Mouse (Mus musculus): ENCODE results near the gene Sgca. TPM values are rescaled to one million over a fixed set of nuclear protein-coding genes. Genes with fewer than 3 reads are reported as not detected.

The Sgca gene
- polyA plus RNA-seq, 1 experiment from 2014 or later, result not detected

DNA sequence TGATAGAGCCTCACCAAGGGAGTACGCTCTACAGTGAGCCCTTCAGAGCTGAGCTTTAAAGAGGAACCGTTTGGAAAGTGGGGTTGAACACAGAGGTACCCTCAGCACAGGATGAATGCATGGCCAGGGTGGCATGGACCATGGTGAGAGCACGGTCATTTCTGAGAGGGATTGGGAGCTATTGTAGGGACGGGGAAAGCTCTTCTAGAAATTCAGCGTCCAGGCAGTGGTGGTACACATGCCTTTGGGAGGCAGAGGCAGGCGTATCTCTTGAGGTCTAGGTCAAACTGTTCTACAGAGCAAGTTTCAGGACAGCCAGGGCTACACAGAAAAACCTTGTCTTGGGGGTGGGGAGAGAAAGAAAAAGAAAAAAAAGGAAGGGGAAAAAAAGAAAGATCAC is 20.9 kb upstream of the Sgca start:
- H3K9me3 ChIP-seq (ENCODE audit: control insufficient read depth, low read length), result no peaks in the 10 kb centered on the region
- DNase-seq (ENCODE audit: low spot score, missing footprints) (peak; percentile 74), ATAC-seq (ENCODE audit: low FRiP score) (no peak)
- peaks cover 48% of the 10 kb centered on the region for H3K4me1 ChIP-seq (ENCODE audit: control insufficient read depth, insufficient read depth, low read length)
- no peaks in the 10 kb centered on the region for H3K27me3 ChIP-seq (ENCODE audit: control insufficient read depth, insufficient read depth, low read length)
- 92% methylated on average over 6 of the region's 6 CpGs for WGBS
- no peak overlapping the region for H3K27ac ChIP-seq (ENCODE audit: low read depth, low read length)
- H3K9ac ChIP-seq (ENCODE audit: low read length), result no peak overlapping the region
- H3K4me3 ChIP-seq (ENCODE audit: low read depth, low read length), result no peak overlapping the region
- no peak overlapping the region for H3K4me2 ChIP-seq
- H3K36me3 ChIP-seq (ENCODE audit: control insufficient read depth, insufficient read depth, low read length), result peaks cover 23% of the 10 kb centered on the region

DNA sequence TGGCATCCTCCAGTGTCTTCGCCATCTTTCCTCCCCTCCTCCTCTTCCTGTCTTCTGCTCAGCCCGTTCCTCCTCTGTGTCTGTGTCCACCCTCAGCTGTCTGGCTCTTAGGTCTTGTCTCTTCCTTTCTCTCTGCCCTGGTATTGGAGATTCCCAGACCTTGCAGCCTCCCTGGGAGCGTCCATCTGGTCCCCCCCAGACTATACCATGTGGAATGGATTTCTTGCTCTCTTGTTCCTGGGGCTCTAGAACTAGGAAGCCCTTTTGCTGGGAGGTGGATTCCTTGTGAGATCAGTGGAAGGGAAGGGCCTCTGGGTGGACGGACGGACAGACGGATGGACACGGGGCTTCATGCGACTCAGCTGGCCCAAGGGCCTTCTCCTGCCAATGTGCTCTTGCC is 20.0 kb upstream of the Sgca start:
- no peaks in the 10 kb centered on the region for H3K9me3 ChIP-seq (ENCODE audit: control insufficient read depth, low read length)
- no peaks in the 10 kb centered on the region for H3K27me3 ChIP-seq (ENCODE audit: control insufficient read depth, insufficient read depth, low read length)
- DNase-seq (ENCODE audit: low spot score, missing footprints) (no peak), ATAC-seq (ENCODE audit: low FRiP score) (no peak)
- H3K27ac ChIP-seq (ENCODE audit: low read depth, low read length), result no peak overlapping the region
- H3K36me3 ChIP-seq (ENCODE audit: control insufficient read depth, insufficient read depth, low read length), result peaks cover 21% of the 10 kb centered on the region
- H3K4me2 ChIP-seq, result 0 out of 2 replicates have a peak overlapping the region, but pooled peaks have one; percentile 98
- H3K9ac ChIP-seq (ENCODE audit: low read length), result no peak overlapping the region
- 89% methylated on average over 8 of the region's 8 CpGs for WGBS
- no peak overlapping the region for H3K4me3 ChIP-seq (ENCODE audit: low read depth, low read length)
- peaks cover 48% of the 10 kb centered on the region for H3K4me1 ChIP-seq (ENCODE audit: control insufficient read depth, insufficient read depth, low read length)

DNA sequence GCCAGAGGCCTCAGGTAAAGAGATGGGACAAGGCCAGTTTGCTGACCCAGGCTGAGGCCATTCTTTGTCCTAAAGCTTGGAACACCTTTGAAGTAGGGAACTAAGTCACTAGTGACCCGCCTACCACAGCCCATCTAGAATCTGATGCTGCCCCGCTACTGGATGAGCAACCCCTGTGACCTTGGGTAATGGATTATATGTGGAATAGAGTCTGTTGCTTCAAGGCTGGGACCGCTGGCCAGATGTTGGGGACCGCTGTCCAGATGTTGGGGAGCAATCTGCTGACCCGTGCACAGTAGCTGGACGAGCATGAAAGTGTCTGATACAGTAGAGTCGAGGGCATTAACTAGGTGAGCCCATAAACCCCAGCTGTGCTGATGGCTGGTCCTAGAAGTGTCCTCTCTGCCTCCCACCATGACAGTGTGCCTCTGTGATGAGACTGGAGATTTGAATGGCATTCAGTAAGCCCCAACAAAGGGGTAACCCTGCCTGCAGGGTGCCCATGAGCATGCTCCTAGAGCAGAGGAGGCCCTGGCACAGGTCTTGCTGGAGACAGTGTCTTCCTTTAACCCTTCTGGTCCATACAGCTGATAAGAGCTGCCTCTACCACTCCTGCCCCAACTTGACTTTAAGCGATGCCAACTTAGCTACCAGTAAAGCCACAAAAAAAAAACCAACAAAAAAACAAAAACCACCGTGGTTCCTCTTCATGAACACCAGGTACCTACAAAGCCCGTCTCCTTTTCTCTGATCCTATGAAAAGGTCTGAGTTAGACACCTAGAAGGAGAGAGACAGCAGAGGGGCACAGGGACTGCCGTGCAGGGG is 19.0 kb upstream of the Sgca start:
- H3K27me3 ChIP-seq (ENCODE audit: control insufficient read depth, insufficient read depth, low read length), result no peaks in the 10 kb centered on the region
- ATAC-seq (ENCODE audit: low FRiP score) (no peak), DNase-seq (ENCODE audit: low spot score, missing footprints) (peak; percentile 81)
- H3K27ac ChIP-seq (ENCODE audit: low read depth, low read length), result no peak overlapping the region
- H3K9ac ChIP-seq (ENCODE audit: low read length), result peak overlapping the region; percentile 97; the same call in 1 of the 2 replicates
- H3K4me3 ChIP-seq (ENCODE audit: low read depth, low read length), result no peak overlapping the region
- peaks cover 18% of the 10 kb centered on the region for H3K36me3 ChIP-seq (ENCODE audit: control insufficient read depth, insufficient read depth, low read length)
- no peaks in the 10 kb centered on the region for H3K9me3 ChIP-seq (ENCODE audit: control insufficient read depth, low read length)
- H3K4me2 ChIP-seq, result peak overlapping the region; percentile 98
- peaks cover 44% of the 10 kb centered on the region for H3K4me1 ChIP-seq (ENCODE audit: control insufficient read depth, insufficient read depth, low read length)
- WGBS, result 86% methylated on average over 11 of the region's 11 CpGs

DNA sequence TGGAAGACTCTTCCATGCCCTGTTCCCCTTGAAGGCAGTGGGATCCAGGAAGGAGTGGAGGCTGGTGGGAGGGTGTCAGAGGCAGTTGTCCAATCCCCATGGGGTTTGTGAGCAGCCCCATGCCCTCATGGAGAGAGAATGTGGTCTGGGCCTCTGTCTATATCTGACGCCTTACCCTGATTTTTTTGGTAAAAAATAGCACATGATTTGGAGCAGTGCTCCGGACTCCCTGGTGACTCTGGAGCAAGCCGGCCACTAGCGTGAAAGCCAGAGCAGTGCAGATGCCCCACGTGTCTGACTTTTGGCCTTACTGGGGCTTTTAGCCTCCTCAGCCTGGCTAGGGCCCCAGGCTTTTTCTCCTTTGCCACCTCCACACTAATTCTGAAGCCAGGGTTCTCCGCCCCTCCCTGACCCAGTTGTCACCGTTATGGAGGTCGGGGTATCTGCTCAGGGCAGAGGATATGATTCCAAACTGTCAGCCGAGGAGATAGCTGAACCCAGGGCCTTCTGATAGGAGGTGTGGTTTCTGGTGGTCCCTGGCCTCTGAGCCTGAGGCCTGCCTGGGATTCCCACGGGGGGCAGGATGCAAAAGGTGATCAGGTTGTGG is 18.2 kb upstream of the Sgca start:
- Histone ChIP-seq H3K4me2 (peak overlapping the region; percentile 98), H3K27me3 (ENCODE audit: control insufficient read depth, insufficient read depth, low read length) (no peaks in the 10 kb centered on the region), H3K4me3 (ENCODE audit: low read depth, low read length) (peak overlapping the region; percentile 89), H3K9ac (ENCODE audit: low read length) (peak overlapping the region; percentile 97), H3K4me1 (ENCODE audit: control insufficient read depth, insufficient read depth, low read length) (peaks cover 49% of the 10 kb centered on the region), H3K9me3 (ENCODE audit: control insufficient read depth, low read length) (no peaks in the 10 kb centered on the region), H3K36me3 (ENCODE audit: control insufficient read depth, insufficient read depth, low read length) (peaks cover 16% of the 10 kb centered on the region; the same call in 1 of the 2 replicates), H3K27ac (ENCODE audit: low read depth, low read length) (no peak overlapping the region)
- ATAC-seq (ENCODE audit: low FRiP score) (no peak), DNase-seq (ENCODE audit: low spot score, missing footprints) (peak; percentile 73)
- 63% methylated on average over 10 of the region's 10 CpGs for WGBS

DNA sequence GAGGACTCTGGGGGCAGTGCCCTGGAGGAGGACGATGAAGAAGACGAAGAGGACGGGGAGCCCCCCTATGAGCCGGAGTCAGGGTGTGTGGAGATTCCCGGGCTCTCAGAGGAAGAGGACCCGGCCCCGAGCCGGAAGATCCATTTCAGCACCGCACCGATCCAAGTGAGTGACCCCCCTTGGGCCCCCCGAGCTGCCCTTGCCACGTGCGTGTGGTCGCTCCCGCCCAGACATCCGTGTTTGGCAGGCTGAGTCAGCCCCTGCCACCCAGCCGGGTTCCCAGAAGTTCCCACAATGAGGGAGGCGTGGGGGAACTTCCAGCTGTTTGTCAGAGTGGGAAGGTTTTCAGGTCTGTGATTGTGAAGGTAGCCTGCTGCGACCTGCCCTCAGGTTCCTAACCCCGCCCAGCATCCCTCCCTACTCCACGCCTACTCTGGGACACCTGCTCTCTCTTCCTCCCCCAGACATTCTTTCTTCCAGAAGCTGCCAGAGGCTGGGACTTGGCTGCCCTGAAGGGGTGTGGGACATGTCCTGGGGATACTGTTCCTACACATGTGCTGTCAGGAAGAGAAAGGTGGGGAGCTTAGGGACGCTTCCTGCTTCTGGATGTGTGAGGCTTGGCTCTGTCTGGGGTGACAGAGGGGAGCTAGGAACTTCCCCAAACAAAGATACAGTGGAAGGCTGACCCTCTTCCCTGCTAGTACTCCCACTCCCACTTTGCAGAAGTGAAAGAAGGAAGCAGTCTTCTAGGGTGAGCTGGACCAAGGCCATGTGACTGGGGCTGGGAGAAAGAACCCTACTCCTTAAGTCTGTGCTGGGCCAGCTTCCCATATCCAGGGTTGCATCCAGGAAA is 16.9 kb upstream of the Sgca start:
- no peaks in the 10 kb centered on the region for H3K9me3 ChIP-seq (ENCODE audit: control insufficient read depth, low read length)
- H3K27me3 ChIP-seq (ENCODE audit: control insufficient read depth, insufficient read depth, low read length), result no peaks in the 10 kb centered on the region; the same call in 1 of the 2 replicates
- peak overlapping the region; percentile 97 for H3K9ac ChIP-seq (ENCODE audit: low read length)
- WGBS, result 2% methylated on average over 22 of the region's 22 CpGs
- H3K27ac ChIP-seq (ENCODE audit: low read depth, low read length), result no peak overlapping the region
- peak overlapping the region; percentile 98 for H3K4me2 ChIP-seq
- peaks cover 55% of the 10 kb centered on the region for H3K4me1 ChIP-seq (ENCODE audit: control insufficient read depth, insufficient read depth, low read length)
- peaks cover 13% of the 10 kb centered on the region; the same call in 1 of the 2 replicates for H3K36me3 ChIP-seq (ENCODE audit: control insufficient read depth, insufficient read depth, low read length)
- ATAC-seq (ENCODE audit: low FRiP score), result no peak
- peak overlapping the region; percentile 89 for H3K4me3 ChIP-seq (ENCODE audit: low read depth, low read length)
- peak; percentile 86 for DNase-seq (ENCODE audit: low spot score, missing footprints)

DNA sequence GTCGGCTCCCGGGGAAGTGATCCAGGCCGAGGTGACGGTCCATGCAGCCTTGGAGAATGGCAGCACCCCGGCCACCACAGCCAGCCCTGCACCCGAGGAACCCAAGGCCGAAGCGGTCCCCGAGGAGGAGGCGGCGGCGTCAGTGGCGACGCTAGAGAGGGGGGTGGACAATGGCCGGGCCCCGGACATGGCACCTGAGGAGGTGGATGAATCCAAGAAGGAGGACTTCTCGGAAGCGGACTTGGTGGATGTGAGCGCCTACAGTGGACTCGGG is 16.3 kb upstream of the Sgca start:
- Histone ChIP-seq H3K4me3 (ENCODE audit: low read depth, low read length) (peak overlapping the region; percentile 89), H3K36me3 (ENCODE audit: control insufficient read depth, insufficient read depth, low read length) (peaks cover 9% of the 10 kb centered on the region; the same call in 1 of the 2 replicates), H3K4me1 (ENCODE audit: control insufficient read depth, insufficient read depth, low read length) (peaks cover 57% of the 10 kb centered on the region), H3K9ac (ENCODE audit: low read length) (peak overlapping the region; percentile 97), H3K27me3 (ENCODE audit: control insufficient read depth, insufficient read depth, low read length) (no peaks in the 10 kb centered on the region; the same call in 1 of the 2 replicates), H3K4me2 (peak overlapping the region; percentile 98), H3K9me3 (ENCODE audit: control insufficient read depth, low read length) (no peaks in the 10 kb centered on the region), H3K27ac (ENCODE audit: low read depth, low read length) (no peak overlapping the region)
- WGBS, result 1% methylated on average over 18 of the region's 20 CpGs
- no peak for DNase-seq (ENCODE audit: low spot score, missing footprints)
- no peak for ATAC-seq (ENCODE audit: low FRiP score)

DNA sequence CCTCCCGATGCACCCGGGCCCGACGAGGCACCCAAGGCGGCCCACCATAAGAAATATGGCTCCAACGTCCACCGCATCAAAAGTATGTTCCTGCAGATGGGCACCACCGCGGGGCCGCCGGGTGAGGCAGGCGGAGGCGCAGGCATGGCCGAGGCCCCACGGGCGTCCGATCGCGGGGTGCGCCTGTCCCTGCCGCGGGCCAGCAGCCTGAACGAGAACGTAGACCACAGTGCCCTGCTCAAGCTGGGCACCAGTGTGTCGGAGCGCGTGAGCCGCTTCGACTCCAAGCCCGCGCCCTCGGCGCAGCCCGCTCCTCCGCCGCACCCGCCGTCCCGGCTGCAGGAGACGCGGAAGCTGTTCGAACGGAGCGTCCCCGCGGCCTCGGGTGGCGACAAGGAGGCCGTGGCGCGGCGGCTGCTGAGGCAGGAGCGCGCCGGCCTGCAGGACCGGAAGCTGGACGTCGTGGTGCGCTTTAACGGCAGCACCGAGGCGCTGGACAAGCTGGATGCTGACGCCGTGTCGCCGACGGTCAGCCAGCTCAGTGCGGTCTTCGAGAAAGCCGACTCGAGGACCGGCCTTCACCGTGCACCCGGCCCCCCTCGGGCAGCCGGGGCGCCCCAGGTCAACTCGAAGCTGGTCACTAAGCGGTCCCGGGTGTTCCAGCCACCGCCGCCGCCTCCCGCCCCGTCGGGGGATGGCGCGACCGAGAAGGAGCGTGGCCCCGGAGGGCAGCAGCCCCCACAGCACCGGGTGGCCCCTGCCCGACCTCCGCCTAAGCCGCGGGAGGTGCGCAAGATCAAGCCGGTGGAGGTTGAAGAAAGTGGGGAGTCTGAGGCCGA is 15.7 kb upstream of the Sgca start:
- H3K4me1 ChIP-seq (ENCODE audit: control insufficient read depth, insufficient read depth, low read length), result peaks cover 63% of the 10 kb centered on the region
- peak; percentile 92 for DNase-seq (ENCODE audit: low spot score, missing footprints)
- no peaks in the 10 kb centered on the region for H3K9me3 ChIP-seq (ENCODE audit: control insufficient read depth, low read length)
- H3K36me3 ChIP-seq (ENCODE audit: control insufficient read depth, insufficient read depth, low read length), result peaks cover 9% of the 10 kb centered on the region; the same call in 1 of the 2 replicates
- under 1% methylated on average over 98 of the region's 99 CpGs for WGBS
- H3K4me2 ChIP-seq, result peak overlapping the region; percentile 98
- peak overlapping the region; percentile 40; the same call in 1 of the 2 replicates for H3K27ac ChIP-seq (ENCODE audit: low read depth, low read length)
- ATAC-seq (ENCODE audit: low FRiP score), result peak; percentile 35; the same call in 1 of the 2 replicates
- H3K9ac ChIP-seq (ENCODE audit: low read length), result peak overlapping the region; percentile 97
- no peaks in the 10 kb centered on the region; the same call in 1 of the 2 replicates for H3K27me3 ChIP-seq (ENCODE audit: control insufficient read depth, insufficient read depth, low read length)
- peak overlapping the region; percentile 89 for H3K4me3 ChIP-seq (ENCODE audit: low read depth, low read length)
